Mouse (Mus musculus): ENCODE results near the gene Mpig6b.

Gene Mpig6b

GRCm38 (mm10) chr17:35058911-35059892, 6.8 kb downstream of the Mpig6b start, which contains the start of gene Ddah2:
Gene Ddah2, plus strand, starts transcription at chr17:35059035.
- peak; percentile 95 for DNase-seq

- no peak for DNase-seq
Observed at GRCm38 (mm10) chr17:35058316-35058715, 7.7 kb downstream of the Mpig6b start.

- DNase-seq = no peak
Observed at GRCm38 (mm10) chr17:35057090-35057489, 8.9 kb downstream of the Mpig6b start.

- DNase-seq = peak; percentile 44
Observed at GRCm38 (mm10) chr17:35055691-35056495, 10.1 kb downstream of the Mpig6b start.

GRCm38 (mm10) chr17:35052271-35052798, 13.6 kb downstream of the Mpig6b start:
- DNase-seq = no peak

- peak; percentile 89 for DNase-seq
Observed at GRCm38 (mm10) chr17:35051156-35052086, 14.6 kb downstream of the Mpig6b start.

- DNase-seq = peak; percentile 87
Observed at GRCm38 (mm10) chr17:35050126-35050750, 15.7 kb downstream of the Mpig6b start.

GRCm38 (mm10) chr17:35049561-35050016, 16.4 kb downstream of the Mpig6b start, which contains the start of gene Clic1:
Gene Clic1, plus strand, starts transcription at chr17:35049966.
- DNase-seq = peak; percentile 72

GRCm38 (mm10) chr17:35048932-35049440, 17.0 kb downstream of the Mpig6b start:
- no peak for DNase-seq

- DNase-seq = peak; percentile 32
Observed at GRCm38 (mm10) chr17:35048149-35048931, 17.6 kb downstream of the Mpig6b start.

GRCm38 (mm10) chr17:35047688-35048087, 18.3 kb downstream of the Mpig6b start:
- peak; percentile 73 for DNase-seq

GRCm38 (mm10) chr17:35046681-35047455, 19.1 kb downstream of the Mpig6b start, which contains the start of gene Msh5:
Gene Msh5, minus strand, starts transcription at chr17:35046745.
- peak; percentile 99 for DNase-seq

GRCm38 (mm10) chr17:35045807-35046680, 19.9 kb downstream of the Mpig6b start:
- DNase-seq = no peak

GRCm38 (mm10) chr17:35044904-35045806, 20.8 kb downstream of the Mpig6b start:
- no peak for DNase-seq

- DNase-seq = no peak
Observed at GRCm38 (mm10) chr17:35043794-35044193, 22.2 kb downstream of the Mpig6b start.

GRCm38 (mm10) chr17:35039121-35039873, 26.7 kb downstream of the Mpig6b start:
- DNase-seq = no peak
